Mouse (Mus musculus): ENCODE results near the gene Ccdc13.

DNA sequence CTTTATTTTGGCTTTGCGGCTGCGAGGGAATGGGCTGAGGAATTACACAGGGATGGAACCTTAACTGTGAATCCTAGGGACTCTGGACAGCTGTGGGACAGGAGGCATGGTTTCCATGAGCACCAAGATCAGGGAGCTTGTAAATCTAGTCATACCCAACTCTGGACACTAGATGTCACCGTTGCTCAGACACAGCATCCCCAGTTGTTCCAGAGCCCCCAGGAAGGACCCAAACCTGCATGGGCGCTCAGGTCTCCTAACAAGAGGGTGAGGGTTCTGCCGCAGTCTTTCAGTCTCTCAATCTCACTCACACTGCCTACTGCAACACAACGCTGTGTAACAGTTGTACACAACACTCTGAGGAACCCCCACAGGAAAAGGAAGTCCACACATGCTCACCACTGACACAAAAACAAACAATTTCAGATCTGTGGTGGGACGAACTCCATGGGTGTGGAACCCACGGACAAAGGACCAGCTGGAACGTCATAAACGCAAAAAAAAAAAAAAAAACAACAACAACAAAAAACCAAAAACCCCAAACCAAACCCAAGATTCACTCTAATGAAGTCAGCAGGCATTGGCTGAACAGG, 7.4 kb upstream of the Ccdc13 start:
- peak; percentile 69 for TF ChIP-seq CTCF (IDR thresholded peaks at IDR 0.05; ENCODE audit: low read depth)
- TF ChIP-seq EP300 (IDR thresholded peaks at IDR 0.05; ENCODE audit: low read depth): no peak
